Mouse (Mus musculus): ENCODE results near the gene Bola2. TPM values are rescaled to one million over a fixed set of nuclear protein-coding genes. Genes with fewer than 3 reads are reported as not detected.
A peak's percentile ranks its signal among the peaks of the same experiment; 100 is the strongest.

The Bola2 gene
- polyA plus RNA-seq, 1 experiment from 2014 or later: 131 TPM

- H3K27me3 ChIP-seq: peaks cover 19% of the 10 kb centered on the region
- H3K4me1 ChIP-seq: peaks cover 35% of the 10 kb centered on the region
- H3K4me3 ChIP-seq: no peak overlapping the region
- WGBS: 59% methylated on average over 24 of the region's 24 CpGs
- no peaks in the 10 kb centered on the region for H3K9me3 ChIP-seq
- no peak overlapping the region for H3K27ac ChIP-seq
- no peak overlapping the region for H3K9ac ChIP-seq
- H3K36me3 ChIP-seq: peaks cover 5% of the 10 kb centered on the region; the same call in 1 of the 2 replicates
- no peak overlapping the region for H3K4me2 ChIP-seq
- no peak for ATAC-seq (ENCODE audit: insufficient number of reproducible peaks, low FRiP score, low TSS enrichment, low read depth)
These were observed 6.6 kb downstream of the Bola2 start for GRCm38 (mm10) chr7:126701559-126702357.

GRCm38 (mm10) chr7:126702358-126702757, 7.2 kb downstream of the Bola2 start:
- Histone ChIP-seq H3K9me3 (no peaks in the 10 kb centered on the region), H3K36me3 (peaks cover 5% of the 10 kb centered on the region; the same call in 1 of the 2 replicates), H3K27ac (no peak overlapping the region), H3K27me3 (peaks cover 19% of the 10 kb centered on the region), H3K4me3 (no peak overlapping the region), H3K4me2 (no peak overlapping the region), H3K4me1 (peaks cover 29% of the 10 kb centered on the region), H3K9ac (no peak overlapping the region)
- no peak for ATAC-seq (ENCODE audit: insufficient number of reproducible peaks, low FRiP score, low TSS enrichment, low read depth)
- WGBS: 80% methylated on average over 6 of the region's 6 CpGs

GRCm38 (mm10) chr7:126702861-126703756, 7.9 kb downstream of the Bola2 start:
- 76% methylated on average over 12 of the region's 12 CpGs for WGBS

GRCm38 (mm10) chr7:126703757-126704077, 8.5 kb downstream of the Bola2 start:
- 13% methylated on average over 7 of the region's 7 CpGs for WGBS
- H3K36me3 ChIP-seq: no peaks in the 10 kb centered on the region
- H3K4me3 ChIP-seq: peak overlapping the region; percentile 45
- peak overlapping the region; percentile 93 for H3K4me2 ChIP-seq
- H3K27ac ChIP-seq: no peak overlapping the region; the same call in 1 of the 2 replicates
- peaks cover 19% of the 10 kb centered on the region for H3K27me3 ChIP-seq
- ATAC-seq (ENCODE audit: insufficient number of reproducible peaks, low FRiP score, low TSS enrichment, low read depth): no peak
- H3K9ac ChIP-seq: no peak overlapping the region
- H3K9me3 ChIP-seq: no peaks in the 10 kb centered on the region
- H3K4me1 ChIP-seq: peaks cover 29% of the 10 kb centered on the region

More at GRCm38 (mm10) chr7:126702861-126703756, 7.9 kb downstream of the Bola2 start:
- H3K9ac ChIP-seq: no peak overlapping the region
- peaks cover 29% of the 10 kb centered on the region for H3K4me1 ChIP-seq
- no peak overlapping the region; the same call in 1 of the 2 replicates for H3K27ac ChIP-seq
- 0 out of 2 replicates have a peak overlapping the region, but pooled peaks have one; percentile 93 for H3K4me2 ChIP-seq
- no peaks in the 10 kb centered on the region for H3K9me3 ChIP-seq
- no peak for ATAC-seq (ENCODE audit: insufficient number of reproducible peaks, low FRiP score, low TSS enrichment, low read depth)
- no peaks in the 10 kb centered on the region for H3K36me3 ChIP-seq
- H3K27me3 ChIP-seq: peaks cover 19% of the 10 kb centered on the region
- peak overlapping the region; percentile 45 for H3K4me3 ChIP-seq

GRCm38 (mm10) chr7:126704121-126704980, 9.2 kb downstream of the Bola2 start:
- H3K4me3 ChIP-seq: peak overlapping the region; percentile 45
- WGBS: 2% methylated on average over 39 of the region's 39 CpGs
- no peak overlapping the region for H3K27ac ChIP-seq
- H3K27me3 ChIP-seq: peaks cover 19% of the 10 kb centered on the region
- H3K9ac ChIP-seq: peak overlapping the region; percentile 45
- ATAC-seq (ENCODE audit: insufficient number of reproducible peaks, low FRiP score, low TSS enrichment, low read depth): peak; percentile 30; the same call in 1 of the 2 replicates
- H3K36me3 ChIP-seq: no peaks in the 10 kb centered on the region
- peak overlapping the region; percentile 93 for H3K4me2 ChIP-seq
- H3K4me1 ChIP-seq: peaks cover 29% of the 10 kb centered on the region
- H3K9me3 ChIP-seq: no peaks in the 10 kb centered on the region

- no peak within 1 kb of the TSS for H3K27ac ChIP-seq
- peaks cover 18% of the 10 kb centered on the region for H3K4me1 ChIP-seq
- no peaks in the 10 kb centered on the region for H3K9me3 ChIP-seq
- no peaks in the 10 kb centered on the region for H3K36me3 ChIP-seq
- no peak for ATAC-seq (ENCODE audit: insufficient number of reproducible peaks, low FRiP score, low TSS enrichment, low read depth)
- no peak within 1 kb of the TSS for H3K4me2 ChIP-seq
- peaks cover 18% of the 10 kb centered on the region for H3K27me3 ChIP-seq
- no peak within 1 kb of the TSS for H3K9ac ChIP-seq
- H3K4me3 ChIP-seq: no peak within 1 kb of the TSS
- WGBS: 89% methylated on average over 19 of the region's 19 CpGs
These were observed 12.4 kb downstream of the Bola2 start, which contains the start of gene Coro1a for GRCm38 (mm10) chr7:126707442-126708174. Coro1a (minus strand) TSS chr7:126707787.

- ATAC-seq (ENCODE audit: insufficient number of reproducible peaks, low FRiP score, low TSS enrichment, low read depth): no peak
- Histone ChIP-seq H3K4me1 (peaks cover 18% of the 10 kb centered on the region), H3K36me3 (no peaks in the 10 kb centered on the region), H3K4me2 (no peak overlapping the region), H3K27ac (no peak overlapping the region), H3K27me3 (peaks cover 10% of the 10 kb centered on the region), H3K4me3 (no peak overlapping the region), H3K9ac (no peak overlapping the region), H3K9me3 (no peaks in the 10 kb centered on the region)
- WGBS: 84% methylated on average over 10 of the region's 10 CpGs
These were observed 13.2 kb downstream of the Bola2 start for GRCm38 (mm10) chr7:126708175-126708952.

GRCm38 (mm10) chr7:126710266-126710665, 15.1 kb downstream of the Bola2 start:
- Histone ChIP-seq H3K4me3 (no peak overlapping the region), H3K27me3 (peaks cover 6% of the 10 kb centered on the region; the same call in 1 of the 2 replicates), H3K9me3 (no peaks in the 10 kb centered on the region), H3K4me1 (no peaks in the 10 kb centered on the region), H3K27ac (no peak overlapping the region), H3K4me2 (no peak overlapping the region), H3K36me3 (no peaks in the 10 kb centered on the region), H3K9ac (no peak overlapping the region)
- no peak for ATAC-seq (ENCODE audit: insufficient number of reproducible peaks, low FRiP score, low TSS enrichment, low read depth)
- 68% methylated on average over 4 of the region's 4 CpGs for WGBS

GRCm38 (mm10) chr7:126711910-126712309, 16.7 kb downstream of the Bola2 start:
- Histone ChIP-seq H3K4me1 (no peaks in the 10 kb centered on the region), H3K36me3 (no peaks in the 10 kb centered on the region), H3K27me3 (no peaks in the 10 kb centered on the region), H3K9me3 (no peaks in the 10 kb centered on the region), H3K4me2 (no peak overlapping the region), H3K4me3 (no peak overlapping the region), H3K9ac (no peak overlapping the region), H3K27ac (no peak overlapping the region)
- ATAC-seq (ENCODE audit: insufficient number of reproducible peaks, low FRiP score, low TSS enrichment, low read depth): no peak
- 84% methylated on average over 3 of the region's 3 CpGs for WGBS

GRCm38 (mm10) chr7:126715679-126716078, 20.5 kb downstream of the Bola2 start:
- H3K27me3 ChIP-seq: no peaks in the 10 kb centered on the region
- WGBS: 70% methylated on average over 4 of the region's 4 CpGs
- H3K9ac ChIP-seq: no peak overlapping the region
- H3K4me1 ChIP-seq: no peaks in the 10 kb centered on the region
- no peak overlapping the region for H3K4me2 ChIP-seq
- H3K9me3 ChIP-seq: no peaks in the 10 kb centered on the region
- H3K4me3 ChIP-seq: no peak overlapping the region
- no peak for ATAC-seq (ENCODE audit: insufficient number of reproducible peaks, low FRiP score, low TSS enrichment, low read depth)
- H3K36me3 ChIP-seq: no peaks in the 10 kb centered on the region
- no peak overlapping the region for H3K27ac ChIP-seq
